Mouse (Mus musculus) liver, postnatal 0 days (tissue): ENCODE results near the gene Ypel3. TPM values are rescaled to one million over a fixed set of nuclear protein-coding genes. Genes with fewer than 3 reads are reported as not detected.

Source experiments
- ATAC-seq: fragments of 200-750 bp; cut with Nextera tagmentation; 2 replicates; pipeline ENCODE4 v1.8.0; 2017; ENCODE audit warnings: mild to moderate bottlenecking, moderate library complexity
- DNase-seq: peaks from one replicate; pipeline ENCODE4 v3.0.0-alpha.2; 2016
- H3K27ac ChIP-seq: fragments of 300-500 bp; sonication (generic); 2 replicates; pipeline ENCODE4 v1.5.1; 2014; ENCODE audit warnings: antibody characterized with exemption, moderate library complexity, mild to moderate bottlenecking, low read depth
- H3K27me3 ChIP-seq: fragments of 300-500 bp; sonication (generic); 2 replicates; pipeline ENCODE4 v1.6.1; 2014; ENCODE audit warnings: low read length, control low read depth, mixed read lengths; ENCODE audit not compliant: insufficient read depth
- H3K36me3 ChIP-seq: fragments of 300-500 bp; sonication (generic); replicated peaks from 2 replicates; pipeline ENCODE4 v1.6.1; 2014; ENCODE audit warnings: mild to moderate bottlenecking, control low read depth, low read length, moderate library complexity, mixed read lengths; ENCODE audit not compliant: insufficient read depth
- H3K4me1 ChIP-seq: fragments of 300-500 bp; sonication (generic); 2 replicates; pipeline ENCODE4 v1.6.1; 2014; ENCODE audit warnings: antibody characterized with exemption, mild to moderate bottlenecking, control low read depth; ENCODE audit not compliant: insufficient read depth
- H3K4me2 ChIP-seq: fragments of 300-500 bp; sonication (generic); 2 replicates; pipeline ENCODE4 v1.6.1; 2014; ENCODE audit warnings: low read depth, mild to moderate bottlenecking, low read length, moderate library complexity, mixed read lengths
- H3K4me3 ChIP-seq: fragments of 300-500 bp; sonication (generic); 2 replicates; pipeline ENCODE4 v1.5.1; 2014; ENCODE audit warnings: low read depth, low read length
- H3K9ac ChIP-seq: fragments of 300-500 bp; sonication (generic); replicated peaks from 2 replicates; pipeline ENCODE4 v1.6.1; 2014; ENCODE audit warnings: mild to moderate bottlenecking, moderate library complexity
- H3K9me3 ChIP-seq: fragments of 300-500 bp; sonication (generic); 2 replicates; pipeline ENCODE4 v1.6.1; 2016; ENCODE audit warnings: mild to moderate bottlenecking, control low read depth, low read length, mixed read lengths
- CTCF ChIP-seq: sonication (generic); IDR thresholded peaks from 2 replicates; pipeline ENCODE4 v1.5.1; 2016; ENCODE audit warnings: antibody characterized with exemption, low read depth
- EP300 ChIP-seq: IDR thresholded peaks from 2 replicates; pipeline ENCODE4 v1.6.1; 2016; ENCODE audit warnings: antibody characterized with exemption, low read depth, mild to moderate bottlenecking
- WGBS: fragments of 180-500 bp; shearing (Covaris S2); extraction: QIAGEN DNeasy Blood & Tissue Kit; methylation state at CpG from one replicate; pipeline ENCODE4 v1.1.7; 2014; ENCODE audit not compliant: insufficient replicate concordance; 5-methylcytosine and 5-hydroxymethylcytosine counted together
- polyA plus RNA-seq: library from polyadenylated mRNA; unstranded; fragments of >200 nt; fragmentation: Nextera tagmentation; extraction: Ambion mirVana; gene quantifications from 2 replicates; pipeline ENCODE4 v1.2.1, GENCODE M21; 2015

The Ypel3 gene
- polyA plus RNA-seq, 1 experiment from 2014 or later: 65.0 TPM

GRCm38 (mm10) chr7:126806956-126807355 is 30.2 kb downstream of the Ypel3 start:
- Histone ChIP-seq H3K27ac (no peak overlapping the region), H3K9ac (no peak overlapping the region), H3K4me2 (no peak overlapping the region), H3K36me3 (no peaks in the 10 kb centered on the region), H3K4me3 (no peak overlapping the region), H3K27me3 (no peaks in the 10 kb centered on the region), H3K9me3 (no peaks in the 10 kb centered on the region), H3K4me1 (peaks cover 17% of the 10 kb centered on the region)
- TF ChIP-seq CTCF (no peak), EP300 (no peak)
- DNase-seq: peak; percentile 67
- peak; percentile 54 for ATAC-seq
- WGBS: 65% methylated on average over 6 of the region's 6 CpGs

- no peak for DNase-seq
- H3K4me3 ChIP-seq: no peak overlapping the region
- H3K27me3 ChIP-seq: no peaks in the 10 kb centered on the region
- WGBS: 69% methylated on average over 4 of the region's 4 CpGs
- H3K27ac ChIP-seq: no peak overlapping the region
- peaks cover 17% of the 10 kb centered on the region for H3K4me1 ChIP-seq
- no peak for ATAC-seq
- H3K36me3 ChIP-seq: no peaks in the 10 kb centered on the region
- H3K9ac ChIP-seq: no peak overlapping the region
- TF ChIP-seq EP300 (no peak), CTCF (no peak)
- H3K9me3 ChIP-seq: no peaks in the 10 kb centered on the region
- H3K4me2 ChIP-seq: no peak overlapping the region; the same call in 1 of the 2 replicates
These were observed 30.6 kb downstream of the Ypel3 start for GRCm38 (mm10) chr7:126807405-126807804.

GRCm38 (mm10) chr7:126808703-126809455 is 32.1 kb downstream of the Ypel3 start:
- Histone ChIP-seq H3K27me3 (no peaks in the 10 kb centered on the region), H3K4me2 (peak overlapping the region; percentile 89), H3K27ac (no peak overlapping the region), H3K4me3 (peak overlapping the region; percentile 53), H3K9ac (peak overlapping the region; percentile 57), H3K9me3 (no peaks in the 10 kb centered on the region), H3K36me3 (no peaks in the 10 kb centered on the region), H3K4me1 (peaks cover 17% of the 10 kb centered on the region)
- peak; percentile 90 for ATAC-seq
- peak; percentile 84 for DNase-seq
- 2% methylated on average over 43 of the region's 43 CpGs for WGBS
- TF ChIP-seq CTCF: peak; percentile 22; the same call in 1 of the 2 replicates
- peak; percentile 19; the same call in 1 of the 2 replicates for TF ChIP-seq EP300

- no peak for ATAC-seq
- TF ChIP-seq EP300: no peak
- DNase-seq: no peak
- H3K4me1 ChIP-seq: peaks cover 17% of the 10 kb centered on the region
- no peak overlapping the region for H3K4me3 ChIP-seq
- H3K27ac ChIP-seq: no peak overlapping the region
- no peaks in the 10 kb centered on the region for H3K9me3 ChIP-seq
- H3K4me2 ChIP-seq: peak overlapping the region; percentile 89; the same call in 1 of the 2 replicates
- H3K36me3 ChIP-seq: no peaks in the 10 kb centered on the region
- no peaks in the 10 kb centered on the region for H3K27me3 ChIP-seq
- no peak overlapping the region for H3K9ac ChIP-seq
- 46% methylated on average over 5 of the region's 5 CpGs for WGBS
These were observed 33.1 kb downstream of the Ypel3 start for GRCm38 (mm10) chr7:126809723-126810369.

- TF ChIP-seq EP300 (no peak), CTCF (no peak)
- Histone ChIP-seq H3K9ac (no peak overlapping the region), H3K36me3 (no peaks in the 10 kb centered on the region), H3K4me1 (no peaks in the 10 kb centered on the region), H3K4me3 (no peak overlapping the region), H3K4me2 (no peak overlapping the region), H3K9me3 (no peaks in the 10 kb centered on the region), H3K27me3 (no peaks in the 10 kb centered on the region), H3K27ac (no peak overlapping the region)
- WGBS: 67% methylated on average over 8 of the region's 8 CpGs
- no peak for ATAC-seq
- DNase-seq: no peak
These were observed 39.0 kb downstream of the Ypel3 start for GRCm38 (mm10) chr7:126815726-126816222.

- no peaks in the 10 kb centered on the region for H3K9me3 ChIP-seq
- 68% methylated on average over 8 of the region's 8 CpGs for WGBS
- no peak overlapping the region for H3K9ac ChIP-seq
- no peaks in the 10 kb centered on the region for H3K27me3 ChIP-seq
- H3K4me3 ChIP-seq: no peak overlapping the region
- ATAC-seq (peak; percentile 36; the same call in 1 of the 2 replicates), DNase-seq (no peak)
- no peak overlapping the region for H3K4me2 ChIP-seq
- no peaks in the 10 kb centered on the region for H3K36me3 ChIP-seq
- no peak overlapping the region for H3K27ac ChIP-seq
- TF ChIP-seq EP300 (peak; percentile 69; the same call in 1 of the 2 replicates), CTCF (no peak)
- no peaks in the 10 kb centered on the region for H3K4me1 ChIP-seq
These were observed 39.7 kb downstream of the Ypel3 start for GRCm38 (mm10) chr7:126816494-126816893.
